Mouse (Mus musculus) left cerebral cortex, adult 9 months (tissue): ENCODE data around the gene Apbb1.

Experiments used
- DNase-seq, 2 experiments: peaks; one replicate each; pipeline ENCODE4 v3.0.0; 2022; ENCODE audit warnings: low spot score in 2 of 2

Gene Apbb1

GRCm38 (mm10) chr7:105581094-105581703, at the start of gene Apbb1:
Apbb1 (minus strand) TSS chr7:105581653.
- DNase-seq = peak in 1 of 2 experiments; percentile 77

GRCm38 (mm10) chr7:105628633-105629032, 47.2 kb upstream of the Apbb1 start:
- peak; percentile 52 to 64 for DNase-seq

GRCm38 (mm10) chr7:105625397-105625796, 43.9 kb upstream of the Apbb1 start:
- DNase-seq = no peak

- DNase-seq = no peak
Observed at GRCm38 (mm10) chr7:105621646-105622292, 40.3 kb upstream of the Apbb1 start.

GRCm38 (mm10) chr7:105621053-105621452, 39.6 kb upstream of the Apbb1 start:
- DNase-seq = no peak

GRCm38 (mm10) chr7:105619701-105620100, 38.2 kb upstream of the Apbb1 start:
- no peak for DNase-seq

GRCm38 (mm10) chr7:105617810-105618209, 36.4 kb upstream of the Apbb1 start:
- DNase-seq = no peak

GRCm38 (mm10) chr7:105616561-105616960, 35.1 kb upstream of the Apbb1 start:
- DNase-seq = no peak

- no peak for DNase-seq
Observed at GRCm38 (mm10) chr7:105615720-105616119, 34.3 kb upstream of the Apbb1 start.

GRCm38 (mm10) chr7:105614400-105614799, 32.9 kb upstream of the Apbb1 start:
- no peak for DNase-seq

- DNase-seq = no peak
Observed at GRCm38 (mm10) chr7:105611767-105612166, 30.3 kb upstream of the Apbb1 start.

- no peak for DNase-seq
Observed at GRCm38 (mm10) chr7:105608467-105608866, 27.0 kb upstream of the Apbb1 start.

GRCm38 (mm10) chr7:105602860-105603623, 21.6 kb upstream of the Apbb1 start:
- peak in 1 of 2 experiments; percentile 69 for DNase-seq

GRCm38 (mm10) chr7:105590097-105590496, 8.6 kb upstream of the Apbb1 start:
- DNase-seq = no peak

- DNase-seq = no peak
Observed at GRCm38 (mm10) chr7:105588325-105588912, 7.0 kb upstream of the Apbb1 start.

GRCm38 (mm10) chr7:105581959-105582358, 506 bp upstream of the Apbb1 start:
- DNase-seq = no peak

GRCm38 (mm10) chr7:105580627-105581089, 795 bp downstream of the Apbb1 start:
- DNase-seq = no peak

- DNase-seq = no peak
Observed at GRCm38 (mm10) chr7:105578481-105578880, 3.0 kb downstream of the Apbb1 start.

- DNase-seq = no peak
Observed at GRCm38 (mm10) chr7:105577377-105577871, 4.0 kb downstream of the Apbb1 start.

- DNase-seq = no peak
Observed at GRCm38 (mm10) chr7:105576166-105576748, 5.2 kb downstream of the Apbb1 start.

GRCm38 (mm10) chr7:105574537-105574936, 6.9 kb downstream of the Apbb1 start:
- no peak for DNase-seq

- DNase-seq = no peak
Observed at GRCm38 (mm10) chr7:105572949-105573348, 8.5 kb downstream of the Apbb1 start.
